Mouse (Mus musculus) lung, embryonic 16.5 days (tissue): ENCODE results near the gene Tnfaip2. TPM values are rescaled to one million over a fixed set of nuclear protein-coding genes. Genes with fewer than 3 reads are reported as not detected.
A peak's percentile ranks its signal among the peaks of the same experiment; 100 is the strongest.

Experiments
- ATAC-seq: fragments of 200-750 bp; cut with Nextera tagmentation; 2 replicates; pipeline ENCODE4 v1.8.0; 2017; ENCODE audit warnings: low read depth, mild to moderate bottlenecking, moderate library complexity
- H3K27ac ChIP-seq: fragments of 300-500 bp; sonication (generic); 2 replicates; pipeline ENCODE4 v1.5.1; 2014; ENCODE audit warnings: mild to moderate bottlenecking, control low read depth, low read length
- H3K27me3 ChIP-seq: fragments of 300-500 bp; sonication (generic); 2 replicates; pipeline ENCODE4 v1.6.1; 2014; ENCODE audit warnings: low read depth, low read length, mixed read lengths; ENCODE audit not compliant: control insufficient read depth, insufficient read depth
- H3K36me3 ChIP-seq: fragments of 300-500 bp; sonication (generic); 2 replicates; pipeline ENCODE4 v1.6.1; 2014; ENCODE audit warnings: low read length; ENCODE audit not compliant: control insufficient read depth, insufficient read depth
- H3K4me1 ChIP-seq: fragments of 300-500 bp; sonication (generic); replicated peaks from 2 replicates; pipeline ENCODE4 v1.6.1; 2014; ENCODE audit warnings: low read length, mixed read lengths; ENCODE audit not compliant: control insufficient read depth, insufficient read depth
- H3K4me2 ChIP-seq: fragments of 300-500 bp; sonication (generic); 2 replicates; pipeline ENCODE4 v1.6.1; 2014; ENCODE audit warnings: low read depth, low read length, control low read depth
- H3K4me3 ChIP-seq: fragments of 300-500 bp; sonication (generic); 2 replicates; pipeline ENCODE4 v1.5.1; 2014; ENCODE audit warnings: mild to moderate bottlenecking, low read length, control low read depth
- H3K9ac ChIP-seq: fragments of 300-500 bp; sonication (generic); 2 replicates; pipeline ENCODE4 v1.6.1; 2014; ENCODE audit warnings: low read length, control low read depth
- H3K9me3 ChIP-seq: fragments of 300-500 bp; sonication (generic); 2 replicates; pipeline ENCODE4 v1.6.1; 2016; ENCODE audit warnings: low read length; ENCODE audit not compliant: control insufficient read depth
- WGBS: fragments of 180-500 bp; shearing (Covaris S2); extraction: QIAGEN DNeasy Blood & Tissue Kit; methylation state at CpG from one replicate; pipeline ENCODE4 v1.1.7; 2014; 5-methylcytosine and 5-hydroxymethylcytosine counted together
- polyA plus RNA-seq: library from polyadenylated mRNA; unstranded; fragments of >200 nt; fragmentation: Nextera tagmentation; extraction: Ambion mirVana; gene quantifications from 2 replicates; pipeline ENCODE4 v1.2.1, GENCODE M21; 2015

The Tnfaip2 gene
- polyA plus RNA-seq, 1 experiment from 2014 or later, result 6.9 TPM

GRCm38 (mm10) chr12:111412581-111413284 lies 29.5 kb upstream of the Tnfaip2 start:
- H3K9ac ChIP-seq, result peak overlapping the region; percentile 57
- no peaks in the 10 kb centered on the region for H3K9me3 ChIP-seq
- peak overlapping the region; percentile 34 for H3K4me3 ChIP-seq
- WGBS, result 20% methylated on average over 12 of the region's 12 CpGs
- H3K27ac ChIP-seq, result peak overlapping the region; percentile 70
- no peaks in the 10 kb centered on the region for H3K36me3 ChIP-seq
- ATAC-seq, result peak; percentile 41; the same call in 1 of the 2 replicates
- peaks cover 30% of the 10 kb centered on the region for H3K4me1 ChIP-seq
- H3K27me3 ChIP-seq, result no peaks in the 10 kb centered on the region
- H3K4me2 ChIP-seq, result peak overlapping the region; percentile 57

- peak overlapping the region; percentile 57 for H3K9ac ChIP-seq
- ATAC-seq, result peak; percentile 85
- H3K4me3 ChIP-seq, result peak overlapping the region; percentile 34
- no peaks in the 10 kb centered on the region for H3K9me3 ChIP-seq
- H3K4me2 ChIP-seq, result peak overlapping the region; percentile 57
- H3K4me1 ChIP-seq, result peaks cover 35% of the 10 kb centered on the region
- WGBS, result under 1% methylated on average over 21 of the region's 21 CpGs
- no peaks in the 10 kb centered on the region for H3K27me3 ChIP-seq
- no peaks in the 10 kb centered on the region for H3K36me3 ChIP-seq
- peak overlapping the region; percentile 70 for H3K27ac ChIP-seq
Measured at GRCm38 (mm10) chr12:111413300-111413699, 29.0 kb upstream of the Tnfaip2 start.

- H3K27me3 ChIP-seq, result peaks cover 3% of the 10 kb centered on the region
- peak within 1 kb of the TSS; percentile 78 for H3K4me2 ChIP-seq
- peak within 1 kb of the TSS; percentile 50 for H3K4me3 ChIP-seq
- peak within 1 kb of the TSS; percentile 69 for H3K9ac ChIP-seq
- ATAC-seq, result peak; percentile 68
- 3% methylated on average over 17 of the region's 17 CpGs for WGBS
- no peaks in the 10 kb centered on the region for H3K9me3 ChIP-seq
- peaks cover 49% of the 10 kb centered on the region for H3K4me1 ChIP-seq
- H3K36me3 ChIP-seq, result no peaks in the 10 kb centered on the region
- peak within 1 kb of the TSS; percentile 92 for H3K27ac ChIP-seq
Measured at GRCm38 (mm10) chr12:111416921-111417779, 25.1 kb upstream of the Tnfaip2 start, which contains the start of gene Exoc3l4. Exoc3l4 (plus strand) TSS chr12:111417017.

- no peak overlapping the region for H3K4me2 ChIP-seq
- no peak overlapping the region for H3K27ac ChIP-seq
- peaks cover 31% of the 10 kb centered on the region for H3K27me3 ChIP-seq
- H3K9me3 ChIP-seq, result no peaks in the 10 kb centered on the region
- ATAC-seq, result no peak
- H3K36me3 ChIP-seq, result 0 out of 2 replicates have a peak, but pooled peaks cover 2% of the 10 kb centered on the region
- H3K4me1 ChIP-seq, result peaks cover 38% of the 10 kb centered on the region
- H3K9ac ChIP-seq, result no peak overlapping the region
- no peak overlapping the region for H3K4me3 ChIP-seq
- 80% methylated on average over 5 of the region's 5 CpGs for whole genome bisulfite sequencing
Measured at GRCm38 (mm10) chr12:111419918-111420317, 22.4 kb upstream of the Tnfaip2 start.

GRCm38 (mm10) chr12:111420946-111421709 lies 21.1 kb upstream of the Tnfaip2 start:
- peaks cover 42% of the 10 kb centered on the region for H3K27me3 ChIP-seq
- H3K4me1 ChIP-seq, result peaks cover 40% of the 10 kb centered on the region
- H3K27ac ChIP-seq, result peak overlapping the region; percentile 68
- peak overlapping the region; percentile 21; the same call in 1 of the 2 replicates for H3K9ac ChIP-seq
- WGBS, result 20% methylated on average over 7 of the region's 7 CpGs
- H3K36me3 ChIP-seq, result 0 out of 2 replicates have a peak, but pooled peaks cover 2% of the 10 kb centered on the region
- peak overlapping the region; percentile 32 for H3K4me2 ChIP-seq
- H3K4me3 ChIP-seq, result no peak overlapping the region
- H3K9me3 ChIP-seq, result no peaks in the 10 kb centered on the region
- ATAC-seq, result peak; percentile 45

GRCm38 (mm10) chr12:111422852-111423251 lies 19.4 kb upstream of the Tnfaip2 start:
- H3K27ac ChIP-seq, result no peak overlapping the region

GRCm38 (mm10) chr12:111423570-111424129 lies 18.6 kb upstream of the Tnfaip2 start:
- Histone ChIP-seq H3K4me2 (peak overlapping the region; percentile 24; the same call in 1 of the 2 replicates), H3K27me3 (peaks cover 53% of the 10 kb centered on the region), H3K36me3 (0 out of 2 replicates have a peak, but pooled peaks cover 2% of the 10 kb centered on the region), H3K9ac (no peak overlapping the region), H3K9me3 (no peaks in the 10 kb centered on the region), H3K4me3 (peak overlapping the region; percentile 12), H3K4me1 (peaks cover 25% of the 10 kb centered on the region), H3K27ac (no peak overlapping the region)
- ATAC-seq, result no peak
- WGBS, result 17% methylated on average over 43 of the region's 43 CpGs

More at GRCm38 (mm10) chr12:111422852-111423251, 19.4 kb upstream of the Tnfaip2 start:
- WGBS, result 70% methylated on average over 5 of the region's 5 CpGs
- Histone ChIP-seq H3K36me3 (0 out of 2 replicates have a peak, but pooled peaks cover 2% of the 10 kb centered on the region), H3K27me3 (peaks cover 45% of the 10 kb centered on the region), H3K9ac (no peak overlapping the region), H3K9me3 (no peaks in the 10 kb centered on the region), H3K4me2 (no peak overlapping the region), H3K4me3 (no peak overlapping the region), H3K4me1 (peaks cover 26% of the 10 kb centered on the region)
- ATAC-seq, result no peak

- peaks cover 58% of the 10 kb centered on the region for H3K27me3 ChIP-seq
- 0 out of 2 replicates have a peak, but pooled peaks cover 2% of the 10 kb centered on the region for H3K36me3 ChIP-seq
- ATAC-seq, result no peak
- peaks cover 29% of the 10 kb centered on the region for H3K4me1 ChIP-seq
- H3K27ac ChIP-seq, result no peak overlapping the region
- no peaks in the 10 kb centered on the region for H3K9me3 ChIP-seq
- H3K4me2 ChIP-seq, result no peak overlapping the region
- no peak overlapping the region for H3K4me3 ChIP-seq
- no peak overlapping the region for H3K9ac ChIP-seq
- WGBS, result 27% methylated on average over 9 of the region's 9 CpGs
Measured at GRCm38 (mm10) chr12:111424547-111424946, 17.7 kb upstream of the Tnfaip2 start.
